Mouse (Mus musculus) lung, postnatal 0 days (tissue): Measurements from ENCODE around the gene Phf7.

ENCODE experiments used
- CTCF ChIP-seq: IDR thresholded peaks from 2 replicates; pipeline ENCODE4 v1.5.1; 2016; ENCODE audit warnings: antibody characterized with exemption, mild to moderate bottlenecking
- EP300 ChIP-seq: IDR thresholded peaks from 2 replicates; pipeline ENCODE4 v1.6.1; 2016; ENCODE audit warnings: antibody characterized with exemption, mild to moderate bottlenecking, control low read depth

DNA sequence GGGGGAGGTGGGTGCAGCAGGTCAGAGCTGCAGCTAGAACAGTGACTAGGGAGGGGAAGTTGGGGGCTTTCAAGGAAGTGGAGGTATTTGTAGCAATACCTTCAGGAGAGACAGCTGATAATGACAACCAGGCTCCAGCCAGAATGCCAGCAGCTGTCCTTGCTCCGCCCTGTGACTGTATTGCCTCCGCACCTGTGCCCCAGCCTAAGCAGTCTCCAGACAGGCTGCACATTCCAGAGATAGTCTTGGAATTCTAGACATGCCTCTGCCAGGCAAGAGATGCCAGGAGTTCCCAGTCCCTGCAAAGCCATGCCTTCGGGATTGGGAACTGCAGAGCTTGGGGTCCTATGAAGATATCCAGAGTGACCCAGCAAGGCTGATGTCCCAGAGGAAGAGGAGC, 38.6 kb downstream of the Phf7 start:
- peak; percentile 68 for TF ChIP-seq EP300
- TF ChIP-seq CTCF = no peak
